Mouse (Mus musculus): ENCODE results near the gene H2-Ob. TPM values are rescaled to one million over a fixed set of nuclear protein-coding genes. Genes with fewer than 3 reads are reported as not detected.

Gene H2-Ob
- polyA plus RNA-seq, 2 experiments from 2014 or later: 81.1 to 105 TPM

GRCm38 (mm10) chr17:34286999-34287398 lies 48.3 kb downstream of the H2-Ob start:
- ATAC-seq: no peak

DNA sequence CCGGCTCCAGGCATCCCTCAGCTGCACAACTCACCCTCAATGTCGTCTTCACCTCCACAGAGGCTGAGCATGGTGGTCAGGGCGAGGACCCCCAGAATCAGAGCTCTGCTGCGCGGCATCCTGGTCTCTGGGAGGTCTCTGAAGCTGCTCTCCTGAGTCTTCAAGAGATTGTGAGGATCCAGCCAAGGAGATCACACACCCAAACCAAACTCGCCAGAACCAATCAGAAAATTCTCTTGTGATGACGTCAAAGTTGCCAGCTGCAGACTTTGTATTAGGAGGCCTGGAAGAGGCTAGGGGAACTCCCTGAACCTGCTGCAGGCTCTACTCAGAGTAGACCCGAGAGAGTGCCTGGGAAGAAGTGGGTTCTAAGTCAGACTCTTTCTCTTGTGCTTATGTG lies 48.9 kb downstream of the H2-Ob start, which contains the start of gene H2-Aa:
TSS of gene H2-Aa (minus strand) at position 176 of the 400 bp plus-strand sequence.
- ATAC-seq: peak; percentile 99

DNA sequence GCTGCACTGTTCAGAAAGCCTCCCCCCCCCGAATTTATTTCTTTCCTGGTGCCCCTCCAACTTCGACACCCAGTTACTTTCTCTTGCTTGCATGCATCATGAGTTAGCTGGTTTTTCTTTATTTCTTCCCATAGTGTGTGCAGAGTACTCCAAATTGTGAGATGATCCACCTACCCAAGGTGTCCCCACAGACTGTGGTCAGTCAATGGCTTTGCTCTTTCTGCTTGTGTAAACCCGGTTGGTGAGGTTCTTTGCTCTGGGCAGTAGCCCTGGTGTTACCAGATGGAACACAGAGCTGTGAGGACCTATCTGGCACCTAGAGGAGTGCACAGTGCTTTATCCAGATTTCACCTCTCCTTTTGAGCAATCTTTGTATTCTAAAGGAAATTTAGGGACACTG lies 49.4 kb downstream of the H2-Ob start:
- no peak for ATAC-seq

- ATAC-seq: peak; percentile 66
Measured at GRCm38 (mm10) chr17:34291609-34292008, 52.9 kb downstream of the H2-Ob start.

- no peak for ATAC-seq
Measured at GRCm38 (mm10) chr17:34292570-34292969, 53.9 kb downstream of the H2-Ob start.

- ATAC-seq: peak; percentile 25
Measured at GRCm38 (mm10) chr17:34293533-34293932, 54.8 kb downstream of the H2-Ob start.

DNA sequence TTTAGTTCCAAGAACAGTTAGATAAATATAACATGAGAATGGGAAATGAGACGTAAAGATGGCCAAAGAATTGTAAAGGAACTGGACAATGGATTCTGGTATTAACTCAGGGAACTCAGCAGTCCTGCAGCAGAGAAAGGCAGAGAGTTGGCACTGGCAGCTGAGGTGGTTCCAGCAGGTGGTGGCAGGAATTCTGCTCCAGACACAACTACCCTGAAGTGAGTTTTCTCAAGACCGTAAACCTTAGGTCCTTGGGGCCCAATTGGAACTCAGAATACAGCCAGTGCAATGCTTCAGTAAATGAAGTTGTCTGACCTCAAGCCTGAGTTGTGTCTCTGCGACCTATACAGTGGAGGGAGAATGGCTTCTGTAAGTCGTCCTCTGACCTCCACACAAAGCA lies 55.5 kb downstream of the H2-Ob start:
- ATAC-seq: no peak

- ATAC-seq: no peak
Measured at GRCm38 (mm10) chr17:34295307-34295706, 56.6 kb downstream of the H2-Ob start.

GRCm38 (mm10) chr17:34295891-34296794 lies 57.4 kb downstream of the H2-Ob start:
- peak; percentile 82 for ATAC-seq

GRCm38 (mm10) chr17:34299356-34299755 lies 60.7 kb downstream of the H2-Ob start:
- ATAC-seq: no peak

- ATAC-seq: no peak
Measured at GRCm38 (mm10) chr17:34300071-34300470, 61.4 kb downstream of the H2-Ob start.

GRCm38 (mm10) chr17:34300691-34301566 lies 62.2 kb downstream of the H2-Ob start:
- ATAC-seq: no peak

DNA sequence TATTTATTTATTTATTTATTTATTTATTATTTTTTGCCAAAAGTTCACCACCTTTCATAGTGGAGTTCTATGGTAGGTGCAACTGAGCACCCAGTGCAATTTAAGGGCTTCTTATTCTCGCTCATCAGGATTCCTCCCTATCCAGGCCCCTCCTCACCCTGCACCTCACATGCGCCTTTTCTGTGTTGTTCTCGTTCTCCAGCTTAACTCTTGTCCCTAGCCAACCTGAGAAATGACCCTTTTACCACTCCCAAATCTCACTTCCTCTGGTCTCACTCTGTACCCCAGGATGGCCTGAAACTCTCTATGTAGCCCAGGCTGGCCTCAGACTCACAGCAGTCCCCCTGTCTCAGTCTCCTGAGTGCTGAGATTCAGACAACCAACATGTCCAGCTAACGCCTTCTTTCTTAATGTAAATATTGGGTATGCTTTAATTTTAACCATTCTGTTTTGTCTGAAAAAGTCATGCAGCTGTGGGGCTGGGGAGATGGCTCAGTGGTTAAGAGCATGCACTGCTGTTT lies 63.0 kb downstream of the H2-Ob start:
- ATAC-seq: no peak

DNA sequence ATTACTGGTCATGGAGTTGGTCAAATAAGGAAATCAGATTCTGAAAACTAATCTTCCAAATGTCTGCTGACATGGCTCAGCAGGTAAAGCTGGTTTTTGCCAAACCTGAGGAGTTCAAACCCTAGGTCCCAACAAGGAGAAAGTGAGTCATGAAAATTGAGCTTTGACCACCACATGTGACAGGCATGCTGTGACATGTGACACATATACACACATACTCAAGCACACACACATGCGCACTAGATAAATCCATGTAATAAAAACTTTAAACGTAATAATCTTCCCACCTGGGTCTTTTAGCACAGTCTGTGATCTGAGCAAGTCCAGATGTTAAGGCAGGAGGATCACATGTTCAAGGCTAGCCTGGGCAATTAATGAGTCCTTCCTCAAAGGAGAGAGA lies 65.1 kb downstream of the H2-Ob start:
- ATAC-seq: no peak

Other genes with a start within 250 kb of the H2-Ob start
- gene H2-K1, start 238.6 kb upstream of the H2-Ob start, polyA plus RNA-seq (2017; shearing (Covaris generic)): 1,000 to 10,000 TPM; 5,395 to 7,513 TPM
- gene Ring1, start 214.2 kb upstream of the H2-Ob start, polyA plus RNA-seq (2017; shearing (Covaris generic)): 1 to 10 TPM; 2.2 to 2.3 TPM
- gene H2-Ke6, start 210.8 kb upstream of the H2-Ob start, polyA plus RNA-seq (2017; shearing (Covaris generic)): 10 to 100 TPM; 20.9 to 21.4 TPM
- 10 to 100 TPM; 53.0 to 92.6 TPM for gene Slc39a7, start 207.2 kb upstream of the H2-Ob start, polyA plus RNA-seq (2017; shearing (Covaris generic))
- gene Rxrb, start 207.1 kb upstream of the H2-Ob start, polyA plus RNA-seq (2017; shearing (Covaris generic)): 10 to 100 TPM; 11.2 to 12.5 TPM
- gene Col11a2, start 199.5 kb upstream of the H2-Ob start, polyA plus RNA-seq (2017; shearing (Covaris generic)): under 1 TPM; 0.15 to 0.42 TPM
- gene H2-Oa, start 146.6 kb upstream of the H2-Ob start, polyA plus RNA-seq (2017; shearing (Covaris generic)): 10 to 100 TPM; 56.0 to 68.2 TPM
- gene H2-DMa, start 119.4 kb upstream of the H2-Ob start, polyA plus RNA-seq (2017; shearing (Covaris generic)): 100 to 1,000 TPM; 144 to 205 TPM
- 100 to 1,000 TPM; 108 to 154 TPM for gene Brd2, start 116.3 kb upstream of the H2-Ob start, polyA plus RNA-seq (2017; shearing (Covaris generic))
- 10 to 100 TPM in 1 of 2 experiments, 1 to 10 TPM in 1; 3.7 to 27.1 TPM for gene H2-DMb2, start 95.6 kb upstream of the H2-Ob start, polyA plus RNA-seq (2017; shearing (Covaris generic))
- gene H2-DMb1, start 85.8 kb upstream of the H2-Ob start, polyA plus RNA-seq (2017; shearing (Covaris generic)): 1 to 10 TPM; 3.4 to 6.2 TPM
- gene Tap1, start 51.4 kb upstream of the H2-Ob start, polyA plus RNA-seq (2017; shearing (Covaris generic)): 100 to 1,000 TPM; 163 to 238 TPM
- 100 to 1,000 TPM; 280 to 324 TPM for gene Psmb9, start 51.1 kb upstream of the H2-Ob start, polyA plus RNA-seq (2017; shearing (Covaris generic))
- gene Psmb8, start 41.2 kb upstream of the H2-Ob start, polyA plus RNA-seq (2017; shearing (Covaris generic)): 100 to 1,000 TPM; 781 to 871 TPM
- 100 to 1,000 TPM in 1 of 2 experiments, 10 to 100 TPM in 1; 78.9 to 260 TPM for gene Tap2, start 35.4 kb upstream of the H2-Ob start, polyA plus RNA-seq (2017; shearing (Covaris generic))
- gene H2-Ab1, start 18.8 kb downstream of the H2-Ob start, polyA plus RNA-seq (2017; shearing (Covaris generic)): 10 to 100 TPM in 1 of 2 experiments, 1 to 10 TPM in 1; 8.9 to 77.0 TPM
- gene H2-Aa, start 48.9 kb downstream of the H2-Ob start, polyA plus RNA-seq (2017; shearing (Covaris generic)): 100 to 1,000 TPM in 1 of 2 experiments, 10 to 100 TPM in 1; 11.3 to 101 TPM
- 10 to 100 TPM; 12.7 to 77.2 TPM for gene H2-Eb1, start 67.0 kb downstream of the H2-Ob start, polyA plus RNA-seq (2017; shearing (Covaris generic))
- under 1 TPM in 1 of 2 experiments, not detected in 1; 0.18 TPM for gene H2-Eb2, start 86.8 kb downstream of the H2-Ob start, polyA plus RNA-seq (2017; shearing (Covaris generic))
- under 1 TPM in 1 of 2 experiments, not detected in 1; 0.23 TPM for gene Btnl2, start 115.9 kb downstream of the H2-Ob start, polyA plus RNA-seq (2017; shearing (Covaris generic))
- not detected for gene Btnl1, start 138.2 kb downstream of the H2-Ob start, polyA plus RNA-seq (2017; shearing (Covaris generic))
- 1 to 10 TPM; 1.8 to 1.9 TPM for gene BC051142, start 159.9 kb downstream of the H2-Ob start, polyA plus RNA-seq (2017; shearing (Covaris generic))
- not detected for gene Btnl4, start 238.4 kb downstream of the H2-Ob start, polyA plus RNA-seq (2017; shearing (Covaris generic))